In genomic region chr17:81941317-81941716, GRCm38 (mm10) we compare ENCODE assay signal across 16 mouse cellular contexts.
"Had no signal": no experiment of that assay in that cellular context is flagged by ENCODE, and none has a peak within 500 bp of the region (broad histone marks: within the 10 kb centered on the region; RNA-seq: fewer than 3 reads in every experiment).

No protein-coding gene starts in this region.

- H3K4me3 ChIP-seq: kidney, embryonic 15.5 days; limb, embryonic 15.5 days; liver, embryonic 12.5 days; lung, embryonic 15.5 days; megakaryocyte, embryonic 14.5 days; midbrain, embryonic 15.5 days; neural tube, embryonic 12.5 days had no signal

- H3K27ac ChIP-seq: kidney, embryonic 15.5 days; limb, embryonic 15.5 days; liver, embryonic 12.5 days; lung, embryonic 15.5 days; macrophage; midbrain, embryonic 15.5 days; neural tube, embryonic 12.5 days had no signal

- DNase-seq: kidney, adult 2 months; kidney, postnatal 14 days; layer of hippocampus, postnatal 36 days; lung, postnatal 14 days; retina, postnatal 1 day; spleen, adult 18-20 months; thymus, adult 2 months; thymus, postnatal 25 days had no signal
